Mouse (Mus musculus): ENCODE measurements at regions not wholly inside any gene's neighbourhood (a gene's known extent, or its start where the extent isn't known, plus 50 kb on each side); places are given as distances from the start of the nearest gene placed in this dataset.

- TF ChIP-seq CTCF (IDR thresholded peaks at IDR 0.05; ENCODE audit: control insufficient read depth, insufficient read depth, insufficient replicate concordance, low read depth, low read length): no peak
- no peak for TF ChIP-seq POLR2A (IDR thresholded peaks at IDR 0.05; ENCODE audit: control insufficient read depth, low read depth, low read length)
Measured at GRCm38 (mm10) chr2:128412974-128413373, 178.0 kb upstream of the Spdye4c start.
